Mouse (Mus musculus): ENCODE results near the gene Dgcr2. TPM values are rescaled to one million over a fixed set of nuclear protein-coding genes. Genes with fewer than 3 reads are reported as not detected.

Gene Dgcr2
- total RNA-seq, 4 experiments from 2014 or later: 97.2 to 104 (median 101) TPM

Other genes starting within 250 kb of the Dgcr2 start
- gene Med15, start 165.7 kb downstream of the Dgcr2 start, total RNA-seq (2022): 10 to 100 TPM; 66.4 to 74.0 (median 69.3) TPM
- 100 to 1,000 TPM in 1 of 4 experiments, 10 to 100 TPM in 3; 82.2 to 105 (median 95.4) TPM for gene Klhl22, start 138.9 kb downstream of the Dgcr2 start, total RNA-seq (2022)
- gene Scarf2, start 101.3 kb downstream of the Dgcr2 start, total RNA-seq (2022): 1 to 10 TPM; 4.1 to 4.3 (median 4.1) TPM
- gene B830017H08Rik, start 65.4 kb downstream of the Dgcr2 start, total RNA-seq (2022): 1 to 10 TPM; 2.7 to 5.1 (median 3.8) TPM
- gene Car15, start 60.2 kb downstream of the Dgcr2 start, total RNA-seq (2022): 10 to 100 TPM in 1 of 4 experiments, 1 to 10 TPM in 3; 6.5 to 13.3 (median 7.8) TPM
- gene Gm20518, start 6.9 kb downstream of the Dgcr2 start, total RNA-seq (2022): 1 to 10 TPM; 1.1 to 1.3 (median 1.1) TPM
- gene Tssk1, start 4.3 kb downstream of the Dgcr2 start, total RNA-seq (2022): not detected
- gene Tssk2, start 75 bp upstream of the Dgcr2 start, total RNA-seq (2022): not detected
- gene Ess2, start 12.8 kb upstream of the Dgcr2 start, total RNA-seq (2022): 10 to 100 TPM; 27.0 to 34.5 (median 32.0) TPM
- under 1 TPM in 1 of 4 experiments, not detected in 3; 0.52 TPM for gene Gsc2, start 16.5 kb upstream of the Dgcr2 start, total RNA-seq (2022)
- gene Slc25a1, start 29.7 kb upstream of the Dgcr2 start, total RNA-seq (2022): 10 to 100 TPM; 37.6 to 52.4 (median 45.9) TPM
- gene Vpreb2, start 81.9 kb upstream of the Dgcr2 start, total RNA-seq (2022): under 1 TPM in 1 of 4 experiments, not detected in 3; 0.59 TPM
- 10 to 100 TPM; 69.8 to 89.4 (median 80.6) TPM for gene Dgcr6, start 154.3 kb upstream of the Dgcr2 start, total RNA-seq (2022)
- 10 to 100 TPM; 27.2 to 45.1 (median 31.8) TPM for gene Prodh, start 191.6 kb upstream of the Dgcr2 start, total RNA-seq (2022)
- 100 to 1,000 TPM; 100 to 120 (median 105) TPM for gene Rtn4r, start 229.1 kb upstream of the Dgcr2 start, total RNA-seq (2022)

Measured in left cerebral cortex, adult 8-10 months (tissue).